Mouse (Mus musculus): ENCODE measurements around the gene Pml. TPM values are rescaled to one million over a fixed set of nuclear protein-coding genes. Genes with fewer than 3 reads are reported as not detected.

Gene Pml
- polyA plus RNA-seq, 2 experiments from 2014 or later: 45.9 to 77.9 TPM

Other genes starting within 250 kb of the Pml start
- gene Cyp11a1, start 243.4 kb downstream of the Pml start, polyA plus RNA-seq (2017; shearing (Covaris generic)): not detected
- gene Stra6, start 186.0 kb downstream of the Pml start, polyA plus RNA-seq (2017; shearing (Covaris generic)): 1 to 10 TPM; 3.8 to 7.2 TPM
- gene Ccdc33, start 131.0 kb downstream of the Pml start, polyA plus RNA-seq (2017; shearing (Covaris generic)): not detected
- 1 to 10 TPM in 1 of 2 experiments, under 1 TPM in 1; 0.77 to 1.2 TPM for gene Islr, start 45.5 kb downstream of the Pml start, polyA plus RNA-seq (2017; shearing (Covaris generic))
- gene Islr2, start 45.5 kb downstream of the Pml start, polyA plus RNA-seq (2017; shearing (Covaris generic)): not detected
- 10 to 100 TPM; 26.0 to 83.0 TPM for gene Stoml1, start 3.4 kb upstream of the Pml start, polyA plus RNA-seq (2017; shearing (Covaris generic))
- not detected for gene Loxl1, start 63.4 kb upstream of the Pml start, polyA plus RNA-seq (2017; shearing (Covaris generic))
- not detected for gene Tbc1d21, start 120.7 kb upstream of the Pml start, polyA plus RNA-seq (2017; shearing (Covaris generic))
- not detected for gene Insyn1, start 238.8 kb upstream of the Pml start, polyA plus RNA-seq (2017; shearing (Covaris generic))